8 mouse cellular contexts compared by ENCODE assay signal in the genomic region with DNA sequence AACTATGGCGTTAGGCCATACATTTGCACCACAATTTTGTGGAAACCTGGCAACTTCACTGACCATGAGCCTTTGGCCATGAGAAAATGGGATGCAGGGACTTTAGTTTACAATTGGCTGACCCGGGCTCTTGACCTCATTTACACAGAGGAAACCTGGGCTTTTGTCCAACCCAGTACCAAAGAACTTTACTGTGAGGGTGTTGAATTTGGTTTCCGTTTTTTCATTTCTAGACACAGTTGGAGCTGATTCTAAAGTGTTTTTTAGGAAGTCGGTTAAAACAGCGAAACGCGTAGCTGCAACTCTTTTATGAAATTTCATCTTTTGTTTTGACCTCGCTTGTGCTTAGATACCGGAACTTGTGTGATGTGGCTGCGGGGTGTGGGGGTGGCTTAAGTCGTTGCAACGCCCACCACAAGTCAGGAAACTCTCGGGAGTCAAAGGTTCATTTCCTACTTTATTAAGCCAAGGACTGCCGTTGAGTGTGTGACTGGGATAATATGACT.
DNase-seq lines count a peak whose midpoint lies in the region; ATAC-seq lines count a peak whose summit lies in the region.

No protein-coding gene starts in this region.

- 66% methylated on average over 14 of the region's 14 CpGs for WGBS in heart, embryonic 16.5 days
- WGBS in limb, embryonic 15.5 days: 60% methylated on average over 14 of the region's 14 CpGs

- peak; percentile 9 for DNase-seq in embryo, embryonic 10.5 days (ENCODE audit: low spot score)
- no peak for DNase-seq in embryo, embryonic 10 days (ENCODE audit: low spot score)
- peak; percentile 75 for DNase-seq in CD4-positive helper T cell, adult 2 months (ENCODE audit: low read depth, low spot score)
- peak; percentile 51 for DNase-seq in thymus, postnatal 0 days (ENCODE audit: low spot score)
- no peak for DNase-seq in retina, embryonic 14.5 days (ENCODE audit: low spot score)
- DNase-seq in layer of hippocampus, adult 18-20 months (ENCODE audit: low spot score in 2 of 2): no peak

- ATAC-seq in heart, embryonic 16.5 days (replicated peaks; ENCODE audit: extremely low read depth, insufficient read depth, low FRiP score): peak; percentile 73; the same call in 1 of the 2 replicates
- ATAC-seq in limb, embryonic 15.5 days (ENCODE audit: insufficient number of reproducible peaks, low FRiP score, low TSS enrichment, low read depth): no peak

- no peaks in the 10 kb centered on the region for H3K27me3 ChIP-seq in heart, embryonic 16.5 days (ENCODE audit: control insufficient read depth, insufficient read depth, low read length)
- H3K27me3 ChIP-seq in limb, embryonic 15.5 days: no peaks in the 10 kb centered on the region

- H3K4me1 ChIP-seq in heart, embryonic 16.5 days (ENCODE audit: control insufficient read depth, insufficient read depth, low read length): 0 out of 2 replicates have a peak, but pooled peaks cover 2% of the 10 kb centered on the region
- peaks cover 24% of the 10 kb centered on the region for H3K4me1 ChIP-seq in limb, embryonic 15.5 days

- H3K27ac ChIP-seq in heart, embryonic 16.5 days (ENCODE audit: low read length): peak overlapping the region; percentile 61
- H3K27ac ChIP-seq in limb, embryonic 15.5 days: peak overlapping the region; percentile 22

- no peaks in the 10 kb centered on the region for H3K9me3 ChIP-seq in heart, embryonic 16.5 days (replicated peaks; ENCODE audit: control insufficient read depth, low read length)
- no peaks in the 10 kb centered on the region for H3K9me3 ChIP-seq in limb, embryonic 15.5 days

- no peak overlapping the region for H3K4me3 ChIP-seq in heart, embryonic 16.5 days (ENCODE audit: low read length)
- H3K4me3 ChIP-seq in limb, embryonic 15.5 days: no peak overlapping the region

- H3K4me2 ChIP-seq in heart, embryonic 16.5 days (ENCODE audit: low read depth, low read length): peak overlapping the region; percentile 29
- H3K4me2 ChIP-seq in limb, embryonic 15.5 days: no peak overlapping the region

- H3K9ac ChIP-seq in heart, embryonic 16.5 days (ENCODE audit: low read length): no peak overlapping the region
- no peak overlapping the region for H3K9ac ChIP-seq in limb, embryonic 15.5 days

- H3K36me3 ChIP-seq in heart, embryonic 16.5 days (ENCODE audit: control insufficient read depth, insufficient read depth): no peaks in the 10 kb centered on the region
- H3K36me3 ChIP-seq in limb, embryonic 15.5 days: no peaks in the 10 kb centered on the region

Comparison
In these comparisons a context has a peak if more than half of its experiments do, and no peak if none do; other contexts are left out.
1. DNase-seq: peak in embryo, embryonic 10.5 days (single experiment), CD4-positive helper T cell, adult 2 months (single experiment) and thymus, postnatal 0 days (single experiment); none in embryo, embryonic 10 days (single experiment), retina, embryonic 14.5 days (single experiment) and layer of hippocampus, adult 18-20 months (0 of 2).